Mouse (Mus musculus): ENCODE measurements around the gene Catip. TPM values are rescaled to one million over a fixed set of nuclear protein-coding genes. Genes with fewer than 3 reads are reported as not detected.
"Not testable (repeated sequence)": the region's sequence is repeated elsewhere in the genome, so short reads cannot be mapped to it uniquely, and the experiment has no call there.

Gene Catip
- polyA plus RNA-seq (2016; fragmentation: Nextera tagmentation; extraction: Ambion mirVana), result 0.37 and 1.4 TPM in 2 replicates

DNA sequence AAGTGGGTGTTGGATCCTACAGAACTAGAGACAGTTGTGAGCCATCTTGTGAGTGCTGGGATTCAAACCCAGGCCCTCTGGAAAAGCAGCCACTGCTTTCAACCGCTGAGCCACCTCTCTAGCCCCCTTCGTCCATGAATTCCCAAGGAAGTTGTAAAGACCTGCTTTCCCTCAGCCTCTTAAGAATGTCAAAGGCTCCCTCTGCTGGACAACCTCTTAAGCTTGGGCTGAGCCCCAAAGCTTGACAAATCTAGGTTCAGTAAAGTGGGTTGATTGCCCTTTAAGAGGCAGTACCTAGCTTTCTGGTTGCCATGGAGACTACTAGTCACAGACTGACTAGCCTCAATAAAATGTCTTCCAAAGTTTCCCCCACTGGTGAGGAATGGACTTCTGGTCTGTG is at the start of gene Catip:
Catip (plus strand) TSS at position 297 of the 400 bp plus-strand sequence.
- DNase-seq (ENCODE audit: low spot score), result peak; percentile 68
- Histone ChIP-seq H3K27ac (no peak within 1 kb of the TSS), H3K9me3 (no peaks in the 10 kb centered on the region), H3K36me3 (no peaks in the 10 kb centered on the region), H3K27me3 (ENCODE audit: insufficient read depth, poor library complexity, severe bottlenecking) (0 out of 2 replicates have a peak, but pooled peaks cover 3% of the 10 kb centered on the region), H3K4me3 (no peak within 1 kb of the TSS), H3K4me1 (replicated peaks) (peaks cover 16% of the 10 kb centered on the region; the same call in 1 of the 2 replicates)
- WGBS, result 5% methylated on average over 2 of the region's 2 CpGs

DNA sequence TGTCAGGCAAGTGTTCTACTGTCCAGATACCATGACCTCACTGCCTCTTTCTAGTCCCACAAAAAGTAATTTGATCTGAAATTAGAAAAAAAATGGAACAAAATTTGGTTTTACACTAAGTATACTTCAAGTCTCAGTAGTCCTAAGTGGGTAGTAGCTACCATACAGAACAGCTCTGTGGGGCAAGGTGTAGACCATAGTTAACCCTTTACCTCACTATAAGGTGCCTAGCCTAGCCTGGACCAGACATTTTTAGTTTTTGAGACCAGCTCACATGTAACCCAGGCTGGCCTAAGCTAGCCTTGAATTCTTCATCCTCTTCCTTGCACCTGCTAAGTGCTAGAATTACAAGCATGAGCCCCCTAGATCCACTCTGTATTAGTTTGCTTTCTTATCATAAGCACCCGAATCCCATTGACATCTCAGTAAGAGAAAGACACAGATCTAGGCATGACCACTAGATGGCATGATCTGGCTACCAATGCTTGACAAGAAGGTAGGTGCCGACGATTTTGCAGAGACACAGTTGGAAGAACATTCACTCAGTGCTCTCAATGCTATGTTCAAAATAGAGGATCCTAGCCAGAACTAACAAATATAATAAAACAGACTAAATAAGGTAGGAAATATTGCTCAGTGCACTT is 48.7 kb upstream of the Catip start:
- H3K36me3 ChIP-seq, result no peaks in the 10 kb centered on the region
- no peak overlapping the region for H3K27ac ChIP-seq
- no peaks in the 10 kb centered on the region for H3K9me3 ChIP-seq
- H3K4me1 ChIP-seq (replicated peaks), result peaks cover 10% of the 10 kb centered on the region; the same call in 1 of the 2 replicates
- H3K4me3 ChIP-seq, result no peak overlapping the region
- WGBS, result 8% methylated on average over 3 of the region's 3 CpGs
- H3K27me3 ChIP-seq (ENCODE audit: insufficient read depth, poor library complexity, severe bottlenecking), result no peaks in the 10 kb centered on the region
- DNase-seq (ENCODE audit: low spot score), result peak; percentile 39

DNA sequence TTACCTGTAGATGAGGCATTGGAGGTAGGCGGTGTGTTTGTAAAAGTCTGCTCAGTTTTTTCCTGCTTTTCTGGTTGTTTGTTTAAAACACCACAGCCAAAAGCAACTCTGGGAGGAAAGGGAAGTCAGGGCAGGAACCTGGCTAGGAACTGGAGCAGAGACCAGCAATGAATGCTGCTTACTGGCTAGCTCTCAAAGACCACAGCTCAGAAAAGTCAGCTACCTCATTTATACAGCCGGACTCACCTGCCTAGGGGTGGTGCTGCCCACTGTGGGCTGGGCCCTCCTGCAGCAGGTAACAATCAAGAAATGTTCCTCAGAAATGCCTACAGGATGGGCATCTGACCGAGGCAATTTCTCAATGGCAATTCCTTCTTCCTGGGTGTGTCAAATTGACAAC is 47.1 kb upstream of the Catip start:
- H3K9me3 ChIP-seq, result no peaks in the 10 kb centered on the region
- no peak for DNase-seq (ENCODE audit: low spot score)
- H3K4me3 ChIP-seq, result no peak overlapping the region
- H3K27me3 ChIP-seq (ENCODE audit: insufficient read depth, poor library complexity, severe bottlenecking), result no peaks in the 10 kb centered on the region
- 92% methylated on average over 3 of the region's 3 CpGs for WGBS
- peaks cover 10% of the 10 kb centered on the region; the same call in 1 of the 2 replicates for H3K4me1 ChIP-seq (replicated peaks)
- H3K36me3 ChIP-seq, result no peaks in the 10 kb centered on the region
- no peak overlapping the region for H3K27ac ChIP-seq

DNA sequence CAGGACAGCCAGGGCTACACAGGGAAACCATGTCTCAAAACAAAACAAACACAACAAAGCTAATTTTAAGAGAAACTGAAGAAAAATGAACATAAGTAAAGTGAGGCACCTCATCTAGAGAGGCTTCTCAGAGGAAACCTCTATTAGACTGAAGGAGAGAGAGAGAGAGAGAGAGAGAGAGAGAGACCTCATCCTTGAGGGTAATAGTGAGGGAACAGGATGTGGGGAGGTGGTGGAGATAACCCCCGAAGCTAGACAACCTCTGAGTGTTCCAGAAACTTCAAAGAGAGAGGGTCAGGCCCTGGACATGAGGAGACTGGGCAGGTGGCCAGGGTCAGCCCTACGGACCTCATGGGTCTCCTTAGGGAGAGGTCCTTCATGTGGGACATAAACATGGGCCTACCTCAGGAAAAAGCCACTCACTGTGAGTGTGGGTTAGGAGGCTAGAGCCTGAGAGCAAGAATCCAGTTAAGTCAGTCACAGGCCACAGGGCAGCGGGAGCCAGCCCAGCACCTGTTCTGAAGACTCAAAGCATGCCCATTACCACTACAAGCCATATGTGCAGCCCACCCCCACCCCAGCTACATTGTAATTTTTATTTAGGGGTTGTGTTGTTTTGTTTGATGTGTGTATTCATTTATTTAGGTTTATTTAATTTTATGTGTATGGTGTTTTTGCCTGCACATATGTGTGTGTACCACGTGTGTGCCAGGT is 45.6 kb upstream of the Catip start:
- Histone ChIP-seq H3K27me3 (ENCODE audit: insufficient read depth, poor library complexity, severe bottlenecking) (no peaks in the 10 kb centered on the region), H3K9me3 (no peaks in the 10 kb centered on the region), H3K4me1 (replicated peaks) (peaks cover 7% of the 10 kb centered on the region; the same call in 1 of the 2 replicates), H3K27ac (no peak overlapping the region), H3K4me3 (no peak overlapping the region), H3K36me3 (no peaks in the 10 kb centered on the region)
- no peak for DNase-seq (ENCODE audit: low spot score)
- WGBS, result 88% methylated on average over 4 of the region's 4 CpGs

DNA sequence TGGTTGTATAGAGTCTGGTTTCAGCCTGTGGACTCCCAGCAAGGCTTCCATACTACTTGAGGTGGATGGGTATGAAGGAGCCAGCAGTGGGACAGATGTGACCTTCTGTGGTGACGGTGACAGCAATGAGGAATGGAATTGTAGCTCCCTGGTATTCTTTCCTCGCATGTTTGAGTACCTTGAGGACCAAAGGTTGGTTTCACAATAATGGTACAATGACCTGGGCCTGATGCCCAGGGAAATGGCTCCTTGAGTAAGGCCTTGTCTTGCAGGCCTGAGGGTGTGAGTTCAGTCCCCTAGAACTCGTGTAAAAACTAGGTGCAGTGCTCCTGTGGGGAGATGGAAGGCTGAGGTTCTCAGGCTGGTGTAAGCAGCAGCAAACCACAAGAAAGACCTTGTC is 43.2 kb upstream of the Catip start:
- no peaks in the 10 kb centered on the region for H3K9me3 ChIP-seq

DNA sequence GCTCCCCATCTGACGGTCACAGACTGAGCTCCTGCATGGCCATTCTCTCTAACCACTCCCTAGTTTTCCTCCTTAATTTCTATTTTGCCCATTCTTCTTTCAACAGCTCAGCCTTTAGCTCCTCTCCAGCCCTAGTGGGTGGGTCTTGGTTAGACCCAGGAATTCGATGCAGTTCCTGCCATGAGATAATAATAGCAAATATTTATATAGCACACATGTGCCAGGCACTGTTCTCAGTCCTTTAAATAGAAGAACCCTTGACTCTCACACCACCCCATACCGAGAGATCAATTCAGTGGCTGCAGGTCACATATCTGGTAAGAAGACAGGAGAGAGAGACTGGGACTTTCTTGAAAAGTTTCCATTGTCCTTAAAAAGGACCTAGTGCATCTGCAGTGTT is 40.5 kb upstream of the Catip start:
- H3K4me3 ChIP-seq, result no peak overlapping the region
- DNase-seq (ENCODE audit: low spot score), result no peak
- no peaks in the 10 kb centered on the region for H3K27me3 ChIP-seq (ENCODE audit: insufficient read depth, poor library complexity, severe bottlenecking)
- 85% methylated on average over 3 of the region's 3 CpGs for WGBS
- no peaks in the 10 kb centered on the region for H3K36me3 ChIP-seq
- H3K27ac ChIP-seq, result no peak overlapping the region
- H3K9me3 ChIP-seq, result no peaks in the 10 kb centered on the region
- peaks cover 7% of the 10 kb centered on the region; the same call in 1 of the 2 replicates for H3K4me1 ChIP-seq (replicated peaks)

More for the DNA sequence above, 43.2 kb upstream of the Catip start:
- no peak for DNase-seq (ENCODE audit: low spot score)
- H3K4me3 ChIP-seq, result no peak overlapping the region
- 89% methylated on average over 3 of the region's 3 CpGs for WGBS
- H3K27ac ChIP-seq, result no peak overlapping the region
- H3K36me3 ChIP-seq, result no peaks in the 10 kb centered on the region
- no peaks in the 10 kb centered on the region for H3K27me3 ChIP-seq (ENCODE audit: insufficient read depth, poor library complexity, severe bottlenecking)
- H3K4me1 ChIP-seq (replicated peaks), result peaks cover 7% of the 10 kb centered on the region; the same call in 1 of the 2 replicates

DNA sequence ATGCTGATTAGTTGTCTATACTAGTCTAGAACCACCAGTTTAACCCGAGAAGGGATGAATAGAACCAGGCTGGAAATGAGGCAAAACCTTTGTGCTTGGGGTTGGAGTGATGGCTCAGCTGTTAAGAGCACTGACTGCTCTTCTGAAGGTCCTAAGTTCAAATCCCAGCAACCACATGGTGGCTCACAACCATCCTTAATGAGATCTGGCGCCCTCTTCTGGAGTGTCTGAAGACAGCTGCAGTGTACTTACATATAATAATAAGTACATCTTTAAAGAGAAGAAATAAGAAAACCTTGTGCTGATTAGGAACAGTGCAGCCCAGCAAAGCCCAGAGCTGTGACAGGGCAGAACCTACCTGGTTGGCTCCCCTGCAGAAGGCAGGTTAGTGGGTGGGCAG is 35.0 kb upstream of the Catip start:
- DNase-seq (ENCODE audit: low spot score); H3K27ac ChIP-seq; H3K9me3 ChIP-seq; H3K4me3 ChIP-seq; H3K36me3 ChIP-seq; H3K4me1 ChIP-seq (replicated peaks); H3K27me3 ChIP-seq (ENCODE audit: insufficient read depth, poor library complexity, severe bottlenecking): not testable (repeated sequence)
- 74% methylated on average over 2 of the region's 2 CpGs for WGBS

DNA sequence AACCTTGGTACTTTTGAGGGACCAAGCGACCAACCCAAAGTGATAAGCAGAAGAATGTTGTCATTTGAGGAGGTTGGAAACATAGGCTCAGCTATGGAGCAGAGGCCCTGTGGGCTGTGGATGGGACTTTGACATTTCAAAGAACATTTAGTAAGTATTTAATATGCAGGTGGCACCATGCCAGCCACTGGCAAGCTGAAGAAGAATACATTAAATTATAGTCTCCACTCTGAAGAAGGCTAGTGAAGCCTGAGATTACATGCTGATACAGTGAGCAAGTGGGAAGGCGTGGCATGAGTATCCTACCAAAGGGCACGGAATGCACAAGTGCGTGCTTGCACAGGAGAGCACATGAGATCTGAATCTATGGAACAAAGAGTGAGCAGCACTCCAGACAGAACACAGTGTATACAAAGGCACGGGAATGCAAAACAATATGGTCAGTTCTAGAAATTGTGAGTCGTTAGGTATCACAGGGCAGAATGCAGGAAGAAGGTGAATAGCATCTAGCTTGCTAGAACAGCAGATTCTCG is 31.9 kb upstream of the Catip start:
- H3K9me3 ChIP-seq, result no peaks in the 10 kb centered on the region
- no peak for DNase-seq (ENCODE audit: low spot score)
- no peak overlapping the region for H3K4me3 ChIP-seq
- no peak overlapping the region for H3K27ac ChIP-seq
- no peaks in the 10 kb centered on the region for H3K27me3 ChIP-seq (ENCODE audit: insufficient read depth, poor library complexity, severe bottlenecking)
- peaks cover 8% of the 10 kb centered on the region; the same call in 1 of the 2 replicates for H3K36me3 ChIP-seq
- H3K4me1 ChIP-seq (replicated peaks), result peaks cover 34% of the 10 kb centered on the region
- WGBS, result 86% methylated on average over 7 of the region's 7 CpGs

DNA sequence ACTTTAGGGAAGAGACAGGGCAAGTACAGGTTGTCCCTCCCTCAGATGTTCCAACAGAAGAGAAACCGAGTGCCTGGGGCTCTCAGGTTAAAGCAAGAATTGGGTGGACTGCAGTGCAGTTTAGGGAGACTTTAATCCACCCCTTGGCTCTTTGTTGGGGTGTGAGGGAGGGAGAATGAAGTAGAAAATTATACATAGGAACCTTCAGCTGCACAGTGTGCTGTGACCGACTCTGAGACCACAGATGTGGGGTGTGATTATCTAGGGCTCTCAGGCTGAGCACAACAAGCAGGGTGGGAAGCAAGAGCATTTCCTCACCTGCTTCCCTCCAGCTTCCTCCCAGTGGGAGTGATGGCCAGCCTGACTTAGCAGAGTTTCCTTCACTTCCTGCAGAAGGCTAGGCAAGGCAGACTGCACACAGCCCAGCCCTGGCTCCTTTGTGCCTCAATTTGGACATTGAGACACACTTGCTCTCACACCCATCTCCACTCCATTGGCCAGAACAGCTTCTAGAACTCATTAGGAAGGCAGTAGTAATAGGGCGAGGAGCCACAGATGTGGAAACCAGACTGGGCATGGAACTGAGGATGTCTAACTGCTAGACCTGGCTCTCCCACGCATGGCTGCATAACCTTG is 30.7 kb upstream of the Catip start:
- Histone ChIP-seq H3K27ac (peak overlapping the region; percentile 37), H3K9me3 (no peaks in the 10 kb centered on the region), H3K36me3 (peaks cover 8% of the 10 kb centered on the region; the same call in 1 of the 2 replicates), H3K27me3 (ENCODE audit: insufficient read depth, poor library complexity, severe bottlenecking) (no peaks in the 10 kb centered on the region), H3K4me1 (replicated peaks) (peaks cover 40% of the 10 kb centered on the region), H3K4me3 (no peak overlapping the region)
- WGBS, result 83% methylated on average over 4 of the region's 4 CpGs
- no peak for DNase-seq (ENCODE audit: low spot score)

DNA sequence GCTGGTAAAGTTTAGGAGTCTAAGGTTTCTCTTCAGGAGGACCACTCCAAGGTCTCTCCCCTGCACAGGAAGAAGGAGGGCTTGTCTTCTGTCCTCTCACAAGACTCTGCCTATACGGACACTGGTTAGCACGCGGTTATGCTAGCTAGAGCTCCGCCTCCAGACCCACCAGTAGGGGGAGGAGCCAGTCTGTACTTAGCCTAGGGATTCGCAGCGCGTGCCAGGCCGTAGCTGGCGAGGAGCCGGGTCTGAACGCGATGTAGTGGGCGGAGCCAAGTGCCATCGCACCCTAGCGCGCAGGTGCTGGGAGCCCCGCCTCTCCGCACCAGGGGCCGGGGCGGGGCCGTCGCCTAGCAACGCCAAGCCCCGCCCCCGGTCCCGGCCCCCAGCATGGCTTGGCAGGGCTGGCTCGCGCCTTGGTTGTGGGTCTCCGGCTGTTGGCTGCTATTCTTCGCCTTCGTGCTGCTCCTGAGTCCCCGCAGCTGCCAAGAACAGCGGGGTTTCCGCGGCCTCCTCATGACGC is 29.6 kb upstream of the Catip start:
- H3K4me1 ChIP-seq (replicated peaks), result peaks cover 40% of the 10 kb centered on the region
- H3K27ac ChIP-seq, result peak overlapping the region; percentile 86
- H3K9me3 ChIP-seq, result no peaks in the 10 kb centered on the region
- H3K36me3 ChIP-seq, result peaks cover 8% of the 10 kb centered on the region; the same call in 1 of the 2 replicates
- WGBS, result under 1% methylated on average over 36 of the region's 36 CpGs
- DNase-seq (ENCODE audit: low spot score), result peak; percentile 96
- H3K4me3 ChIP-seq, result peak overlapping the region; percentile 65
- H3K27me3 ChIP-seq (ENCODE audit: insufficient read depth, poor library complexity, severe bottlenecking), result no peaks in the 10 kb centered on the region

DNA sequence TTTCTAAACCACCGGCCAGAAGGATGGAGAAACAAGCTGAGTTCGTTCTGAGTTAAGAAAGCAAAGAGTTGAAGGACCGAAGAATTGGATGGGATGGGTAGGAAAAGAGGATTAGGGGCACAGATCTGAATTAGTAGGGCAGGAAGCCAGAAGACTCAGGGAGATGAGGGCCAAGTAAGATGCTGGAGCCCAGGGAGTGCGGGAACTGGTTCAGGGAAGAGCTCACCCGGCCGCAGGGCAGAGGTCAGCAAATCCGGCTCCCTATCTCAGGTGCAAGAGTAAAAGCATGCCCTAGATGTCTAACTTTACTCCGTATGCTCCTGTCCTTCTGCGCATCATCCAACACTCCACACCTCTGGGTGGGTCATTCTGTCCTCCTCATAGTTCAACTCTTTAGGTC is 29.0 kb upstream of the Catip start:
- DNase-seq (ENCODE audit: low spot score), result no peak
- Histone ChIP-seq H3K27me3 (ENCODE audit: insufficient read depth, poor library complexity, severe bottlenecking) (no peaks in the 10 kb centered on the region), H3K27ac (peak overlapping the region; percentile 86), H3K4me3 (peak overlapping the region; percentile 65), H3K4me1 (replicated peaks) (peaks cover 40% of the 10 kb centered on the region), H3K9me3 (no peaks in the 10 kb centered on the region), H3K36me3 (peaks cover 8% of the 10 kb centered on the region; the same call in 1 of the 2 replicates)
- 6% methylated on average over 9 of the region's 9 CpGs for WGBS

DNA sequence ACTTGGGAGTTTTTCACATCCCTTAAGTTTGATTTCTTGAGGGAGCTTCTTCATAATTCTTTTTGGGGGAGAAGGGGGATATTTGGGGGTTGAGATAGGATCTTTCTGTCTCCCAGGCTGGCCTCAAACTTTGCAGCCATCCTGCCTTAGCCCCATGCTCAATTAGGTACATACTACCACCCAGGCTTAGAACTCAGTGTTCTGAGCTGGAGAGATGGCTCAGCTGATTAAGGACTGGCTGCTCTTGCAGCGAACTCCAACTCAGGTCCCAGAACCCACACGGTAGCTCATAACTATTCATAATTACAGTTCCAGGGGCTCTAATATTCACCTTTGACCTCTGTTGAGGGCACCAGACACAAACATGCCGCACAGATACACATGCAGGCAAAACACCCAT is 27.3 kb upstream of the Catip start:
- 78% methylated on average over 3 of the region's 3 CpGs for WGBS

More for the DNA sequence above, 27.3 kb upstream of the Catip start:
- Histone ChIP-seq H3K27me3 (ENCODE audit: insufficient read depth, poor library complexity, severe bottlenecking) (no peaks in the 10 kb centered on the region), H3K36me3 (0 out of 2 replicates have a peak, but pooled peaks cover 3% of the 10 kb centered on the region), H3K4me3 (no peak overlapping the region), H3K9me3 (no peaks in the 10 kb centered on the region), H3K4me1 (replicated peaks) (peaks cover 48% of the 10 kb centered on the region), H3K27ac (no peak overlapping the region)
- no peak for DNase-seq (ENCODE audit: low spot score)
